Mouse (Mus musculus) adrenal gland, adult 2 months (tissue): Measurements from ENCODE around the gene Cdca3. TPM values are rescaled to one million over a fixed set of nuclear protein-coding genes. Genes with fewer than 3 reads are reported as not detected.

Experiments
- DNase-seq: peaks from one replicate; pipeline ENCODE4 v3.0.0; 2021
- polyA plus RNA-seq: library from polyadenylated mRNA; depleted of rRNA; stranded (reverse); fragments of >200 nt; gene quantifications from 2 replicates; pipeline ENCODE4 v1.2.3, GENCODE M21; 2012; rRNA removed
- total RNA-seq, 2 experiments: library from RNA; stranded (reverse); gene quantifications; 2 replicates each; pipeline ENCODE4 v1.2.3; 2021

Cdca3 gene
- total and polyA plus RNA-seq, 3 experiments: 2.2 to 8.6 (median 3.9) TPM

GRCm38 (mm10) chr6:124865766-124866362 is 36.5 kb downstream of the Cdca3 start:
- DNase-seq: no peak

DNA sequence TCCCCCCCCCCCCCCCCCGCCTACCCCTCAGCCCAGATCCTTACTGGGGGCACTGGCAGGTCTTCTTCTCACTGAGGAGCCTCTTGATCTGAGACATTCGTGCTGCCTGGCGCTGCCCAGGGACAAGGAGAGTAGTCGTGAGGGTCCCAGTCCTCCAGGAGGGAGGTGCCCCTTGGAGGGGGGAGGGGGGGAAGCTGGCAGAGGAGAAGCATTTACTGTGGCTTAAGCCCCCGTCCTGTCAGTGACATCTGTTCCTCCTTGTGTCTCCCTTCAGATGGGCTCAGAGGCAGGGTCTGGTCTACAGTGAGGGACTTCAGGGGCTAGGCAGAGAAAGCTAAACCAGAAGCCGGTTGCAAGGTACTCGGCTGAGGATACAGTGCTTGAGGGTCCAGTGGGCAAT is 37.2 kb downstream of the Cdca3 start:
- no peak for DNase-seq

GRCm38 (mm10) chr6:124874348-124874747 is 45.0 kb downstream of the Cdca3 start:
- no peak for DNase-seq

GRCm38 (mm10) chr6:124879390-124879789 is 50.0 kb downstream of the Cdca3 start:
- DNase-seq: no peak

DNA sequence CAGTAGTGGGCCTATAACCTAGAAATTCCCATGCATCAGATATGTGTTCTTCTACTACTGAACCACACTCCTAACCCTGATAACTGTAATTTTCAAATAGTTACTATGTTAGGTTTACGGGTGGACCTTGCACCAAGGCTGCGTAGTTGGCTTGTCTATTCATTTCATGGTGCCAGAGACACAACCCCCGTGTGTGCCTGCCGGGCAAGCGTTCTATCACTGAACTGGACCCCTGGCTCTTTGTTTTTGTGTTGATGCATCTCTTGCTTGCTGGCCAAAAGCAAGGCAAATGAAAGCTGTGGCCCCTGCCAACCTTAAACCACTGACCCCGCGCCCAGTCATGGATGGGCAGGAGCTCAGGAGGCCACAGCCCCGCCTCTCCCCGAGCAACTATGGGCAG is 52.5 kb downstream of the Cdca3 start:
- DNase-seq: no peak

Other genes with a start within 250 kb of the Cdca3 start
- 1 to 10 TPM; 1.5 to 2.6 TPM for gene C1s2, start 193.5 kb upstream of the Cdca3 start, total RNA-seq
- gene C1s2, start 193.5 kb upstream of the Cdca3 start, polyA plus RNA-seq: not detected in 2 replicates
- gene Lpcat3, start 166.5 kb upstream of the Cdca3 start, total RNA-seq: 100 to 1,000 TPM in 1 of 2 experiments, 10 to 100 TPM in 1; 92.1 to 138 TPM
- 141 and 155 TPM in 2 replicates for gene Lpcat3, start 166.5 kb upstream of the Cdca3 start, polyA plus RNA-seq
- 10 to 100 TPM; 80.6 to 82.6 TPM for gene Emg1, start 117.4 kb upstream of the Cdca3 start, total RNA-seq
- gene Emg1, start 117.4 kb upstream of the Cdca3 start, polyA plus RNA-seq: 16.6 and 17.0 TPM in 2 replicates
- 100 to 1,000 TPM; 286 to 294 TPM for gene Phb2, start 117.2 kb upstream of the Cdca3 start, total RNA-seq
- 128 and 181 TPM in 2 replicates for gene Phb2, start 117.2 kb upstream of the Cdca3 start, polyA plus RNA-seq
- 10 to 100 TPM in 1 of 2 experiments, 1 to 10 TPM in 1; 6.5 to 11.2 TPM for gene Ptpn6, start 90.8 kb upstream of the Cdca3 start, total RNA-seq
- 6.1 and 6.8 TPM in 2 replicates for gene Ptpn6, start 90.8 kb upstream of the Cdca3 start, polyA plus RNA-seq
- gene Grcc10, start 88.2 kb upstream of the Cdca3 start, total RNA-seq: 100 to 1,000 TPM; 357 to 360 TPM
- gene Grcc10, start 88.2 kb upstream of the Cdca3 start, polyA plus RNA-seq: 233 and 246 TPM in 2 replicates
- gene Gm45234, start 73.5 kb upstream of the Cdca3 start, total RNA-seq: not detected
- gene Gm45234, start 73.5 kb upstream of the Cdca3 start, polyA plus RNA-seq: not detected in 2 replicates
- 10 to 100 TPM; 76.8 to 86.3 TPM for gene Atn1, start 73.0 kb upstream of the Cdca3 start, total RNA-seq
- 73.3 and 110 TPM in 2 replicates for gene Atn1, start 73.0 kb upstream of the Cdca3 start, polyA plus RNA-seq
- 10 to 100 TPM; 12.4 to 35.9 TPM for gene Eno2, start 59.9 kb upstream of the Cdca3 start, total RNA-seq
- 8.3 and 16.5 TPM in 2 replicates for gene Eno2, start 59.9 kb upstream of the Cdca3 start, polyA plus RNA-seq
- under 1 TPM; 0.29 to 0.38 TPM for gene Lrrc23, start 49.8 kb upstream of the Cdca3 start, total RNA-seq
- gene Lrrc23, start 49.8 kb upstream of the Cdca3 start, polyA plus RNA-seq: 0.16 and 0.32 TPM in 2 replicates
- 10 to 100 TPM; 19.6 to 28.0 TPM for gene Spsb2, start 20.9 kb upstream of the Cdca3 start, total RNA-seq
- gene Spsb2, start 20.9 kb upstream of the Cdca3 start, polyA plus RNA-seq: 34.0 and 40.0 TPM in 2 replicates
- 100 to 1,000 TPM; 385 to 502 TPM for gene Tpi1, start 15.3 kb upstream of the Cdca3 start, total RNA-seq
- gene Tpi1, start 15.3 kb upstream of the Cdca3 start, polyA plus RNA-seq: 237 and 285 TPM in 2 replicates
- gene Usp5, start 63 bp upstream of the Cdca3 start, total RNA-seq: 100 to 1,000 TPM; 103 to 132 TPM
- gene Usp5, start 63 bp upstream of the Cdca3 start, polyA plus RNA-seq: 102 and 111 TPM in 2 replicates
- 10 to 100 TPM in 1 of 2 experiments, 1 to 10 TPM in 1; 6.7 to 12.2 TPM for gene Gnb3, start 10.7 kb downstream of the Cdca3 start, total RNA-seq
- 9.2 and 11.9 TPM in 2 replicates for gene Gnb3, start 10.7 kb downstream of the Cdca3 start, polyA plus RNA-seq
- gene P3h3, start 28.2 kb downstream of the Cdca3 start, total RNA-seq: 10 to 100 TPM; 16.8 to 23.6 TPM
- 42.6 and 48.6 TPM in 2 replicates for gene P3h3, start 28.2 kb downstream of the Cdca3 start, polyA plus RNA-seq
- 1 to 10 TPM; 1.1 to 2.5 TPM for gene Gpr162, start 34.4 kb downstream of the Cdca3 start, total RNA-seq
- gene Gpr162, start 34.4 kb downstream of the Cdca3 start, polyA plus RNA-seq: 1.9 and 2.4 TPM in 2 replicates
- under 1 TPM; 0.31 to 0.55 TPM for gene Cd4, start 58.7 kb downstream of the Cdca3 start, total RNA-seq
- gene Cd4, start 58.7 kb downstream of the Cdca3 start, polyA plus RNA-seq: 0.52 and 0.61 TPM in 2 replicates
- 1 to 10 TPM; 1.1 to 1.5 TPM for gene Lag3, start 82.2 kb downstream of the Cdca3 start, total RNA-seq
- gene Lag3, start 82.2 kb downstream of the Cdca3 start, polyA plus RNA-seq: 2.1 and 2.5 TPM in 2 replicates
- 100 to 1,000 TPM; 828 to 858 TPM for gene Ptms, start 90.6 kb downstream of the Cdca3 start, total RNA-seq
- 2,208 and 2,873 TPM in 2 replicates for gene Ptms, start 90.6 kb downstream of the Cdca3 start, polyA plus RNA-seq
- gene Mlf2, start 101.8 kb downstream of the Cdca3 start, total RNA-seq: 100 to 1,000 TPM; 269 to 320 TPM
- 390 and 451 TPM in 2 replicates for gene Mlf2, start 101.8 kb downstream of the Cdca3 start, polyA plus RNA-seq
- 100 to 1,000 TPM; 128 to 152 TPM for gene Cops7a, start 136.0 kb downstream of the Cdca3 start, total RNA-seq
- 220 and 384 TPM in 2 replicates for gene Cops7a, start 136.0 kb downstream of the Cdca3 start, polyA plus RNA-seq
- gene Pianp, start 167.1 kb downstream of the Cdca3 start, total RNA-seq: 1 to 10 TPM in 1 of 2 experiments, under 1 TPM in 1; 0.89 to 2.0 TPM
- gene Pianp, start 167.1 kb downstream of the Cdca3 start, polyA plus RNA-seq: 4.2 and 9.0 TPM in 2 replicates
- gene Zfp384, start 179.6 kb downstream of the Cdca3 start, total RNA-seq: 10 to 100 TPM; 38.5 to 56.9 TPM
- gene Zfp384, start 179.6 kb downstream of the Cdca3 start, polyA plus RNA-seq: 70.6 and 98.2 TPM in 2 replicates
- 10 to 100 TPM; 51.0 to 60.6 TPM for gene Ing4, start 210.2 kb downstream of the Cdca3 start, total RNA-seq
- gene Ing4, start 210.2 kb downstream of the Cdca3 start, polyA plus RNA-seq: 35.5 and 37.4 TPM in 2 replicates
- gene Acrbp, start 220.1 kb downstream of the Cdca3 start, total RNA-seq: 10 to 100 TPM in 1 of 2 experiments, 1 to 10 TPM in 1; 4.4 to 12.2 TPM
- 14.0 and 15.9 TPM in 2 replicates for gene Acrbp, start 220.1 kb downstream of the Cdca3 start, polyA plus RNA-seq
- gene Lpar5, start 238.4 kb downstream of the Cdca3 start, total RNA-seq: under 1 TPM; 0.61 to 0.83 TPM
- 3.1 and 4.3 TPM in 2 replicates for gene Lpar5, start 238.4 kb downstream of the Cdca3 start, polyA plus RNA-seq